In the genomic region with DNA sequence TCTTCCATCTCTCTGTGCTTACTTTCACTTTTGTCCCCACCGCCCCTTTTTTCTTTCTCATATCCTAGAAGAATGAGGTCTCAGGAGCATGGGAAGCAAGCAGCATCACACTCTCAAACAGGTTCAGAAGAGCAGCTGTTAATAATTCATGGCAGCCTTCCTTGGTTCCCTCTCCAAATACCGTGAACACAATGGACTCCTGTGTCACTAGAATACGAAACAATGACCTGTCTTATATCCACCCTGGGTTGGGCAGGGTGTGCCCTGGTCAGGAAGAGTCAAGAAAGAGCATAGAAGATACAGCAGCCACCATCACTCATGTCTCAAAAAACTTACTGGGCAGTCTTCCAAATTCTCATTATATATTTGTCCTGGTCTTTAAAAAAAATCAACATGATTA, we compare ENCODE assay signal across 21 mouse cellular contexts. TPM values are rescaled to one million over a fixed set of nuclear protein-coding genes. Genes with fewer than 3 reads are reported as not detected.
A peak's percentile ranks its signal among the peaks of the same experiment; 100 is the strongest.
DNase-seq lines count a peak whose midpoint lies in the region; ATAC-seq and TF ChIP-seq lines count a peak whose summit lies in the region.
"Had no signal": no experiment of that assay in that cellular context is flagged by ENCODE, and none has a peak within 500 bp of the region (broad histone marks: within the 10 kb centered on the region; RNA-seq: fewer than 3 reads in every experiment).

No protein-coding gene starts in this region.

- no peaks in the 10 kb centered on the region for H3K4me1 ChIP-seq in lung, embryonic 14.5 days (ENCODE audit: insufficient read depth)
- no peaks in the 10 kb centered on the region for H3K4me1 ChIP-seq in liver, embryonic 11.5 days (replicated peaks; ENCODE audit: control insufficient read depth, insufficient read depth, low read length)
- H3K4me1 ChIP-seq: embryonic facial prominence, embryonic 13.5 days; forebrain, embryonic 12.5 days; heart, embryonic 12.5 days had no signal

- H3K27me3 ChIP-seq in lung, embryonic 14.5 days (ENCODE audit: insufficient read depth, low read length) = no peaks in the 10 kb centered on the region
- H3K27me3 ChIP-seq in myocyte (ENCODE audit: control insufficient read depth, insufficient read depth, insufficient read length) = no peaks in the 10 kb centered on the region
- H3K27me3 ChIP-seq in liver, embryonic 11.5 days (replicated peaks; ENCODE audit: control insufficient read depth, insufficient read depth, low read length) = no peaks in the 10 kb centered on the region
- H3K27me3 ChIP-seq: embryonic facial prominence, embryonic 13.5 days; forebrain, embryonic 12.5 days; heart, embryonic 12.5 days; hindbrain, embryonic 12.5 days had no signal

- H3K36me3 ChIP-seq in lung, embryonic 14.5 days (ENCODE audit: insufficient read depth) = no peaks in the 10 kb centered on the region
- H3K36me3 ChIP-seq in myocyte (ENCODE audit: control insufficient read depth, insufficient read depth) = no peaks in the 10 kb centered on the region
- no peaks in the 10 kb centered on the region for H3K36me3 ChIP-seq in liver, embryonic 11.5 days (ENCODE audit: control insufficient read depth, insufficient read depth, low read length)
- H3K36me3 ChIP-seq: embryonic facial prominence, embryonic 13.5 days; forebrain, embryonic 12.5 days; G1E; heart, embryonic 12.5 days; hindbrain, embryonic 12.5 days had no signal

- no peak for TF ChIP-seq CTCF in lung, embryonic 14.5 days (IDR thresholded peaks at IDR 0.05; ENCODE audit: low read depth)

- no peak overlapping the region for H3K4me2 ChIP-seq in lung, embryonic 14.5 days
- H3K4me2 ChIP-seq in myocyte (ENCODE audit: low read depth) = peak overlapping the region; percentile 36
- no peak overlapping the region for H3K4me2 ChIP-seq in liver, embryonic 11.5 days
- H3K4me2 ChIP-seq: embryonic facial prominence, embryonic 13.5 days; forebrain, embryonic 12.5 days; heart, embryonic 12.5 days; hindbrain, embryonic 12.5 days had no signal

- DNase-seq in kidney, adult 9 months = peak; percentile 53
- DNase-seq in kidney, postnatal 10 days = no peak
- peak; percentile 31 for DNase-seq in lung, embryonic 14.5 days
- DNase-seq in lung, postnatal 14 days = no peak
- DNase-seq in Muller cell, postnatal 12 days (ENCODE audit: inconsistent ontology term) = peak; percentile 20
- DNase-seq in liver, embryonic 11.5 days (ENCODE audit: low spot score) = no peak
- DNase-seq: adrenal gland, adult 2 months; adrenal gland, postnatal 25 days; cerebellum, adult 18-20 months; cerebellum, adult 9-11 months; cerebellum, postnatal 36 days; gastrocnemius, postnatal 10 days; heart, postnatal 4 days had no signal

- H3K79me2 ChIP-seq in myocyte (ENCODE audit: control insufficient read depth, insufficient read depth) = no peaks in the 10 kb centered on the region

- H3ac ChIP-seq in myocyte (ENCODE audit: control insufficient read depth, insufficient read length) = no peak overlapping the region

- no peak for TF ChIP-seq POLR2A in myocyte (IDR thresholded peaks at IDR 0.05; ENCODE audit: insufficient read length, low read depth)

- WGBS in lung, embryonic 14.5 days = 42% methylated on average over 3 of the region's 3 CpGs
- WGBS in liver, embryonic 11.5 days = 64% methylated on average over 3 of the region's 3 CpGs

- H3K9me3 ChIP-seq in lung, embryonic 14.5 days (ENCODE audit: low read depth, low read length) = no peaks in the 10 kb centered on the region
- H3K9me3 ChIP-seq in liver, embryonic 11.5 days (ENCODE audit: control insufficient read depth, low read length) = no peaks in the 10 kb centered on the region
- H3K9me3 ChIP-seq: embryonic facial prominence, embryonic 13.5 days; forebrain, embryonic 12.5 days; G1E; heart, embryonic 12.5 days; hindbrain, embryonic 12.5 days had no signal

- no peak overlapping the region for H3K27ac ChIP-seq in lung, embryonic 14.5 days (ENCODE audit: low read depth)
- no peak overlapping the region for H3K27ac ChIP-seq in liver, embryonic 11.5 days (ENCODE audit: low read depth, low read length)
- H3K27ac ChIP-seq: embryonic facial prominence, embryonic 13.5 days; forebrain, embryonic 12.5 days; hindbrain, embryonic 12.5 days had no signal

- no peak overlapping the region for H3K9ac ChIP-seq in lung, embryonic 14.5 days
- no peak overlapping the region for H3K9ac ChIP-seq in liver, embryonic 11.5 days (ENCODE audit: low read depth, low read length)
- H3K9ac ChIP-seq: embryonic facial prominence, embryonic 13.5 days; forebrain, embryonic 12.5 days; heart, embryonic 12.5 days; hindbrain, embryonic 12.5 days had no signal

- no peak for ATAC-seq in lung, embryonic 14.5 days (ENCODE audit: insufficient read depth)
- no peak for ATAC-seq in liver, embryonic 11.5 days (replicated peaks; ENCODE audit: low FRiP score)
- ATAC-seq: forebrain, embryonic 16.5 days; hindbrain, embryonic 16.5 days had no signal

- no peak overlapping the region for H3K4me3 ChIP-seq in lung, embryonic 14.5 days (ENCODE audit: low read depth, low read length)
- no peak overlapping the region for H3K4me3 ChIP-seq in myocyte
- no peak overlapping the region for H3K4me3 ChIP-seq in liver, embryonic 11.5 days (ENCODE audit: low read depth, low read length)
- H3K4me3 ChIP-seq: embryonic facial prominence, embryonic 13.5 days; forebrain, embryonic 12.5 days; heart, embryonic 12.5 days; hindbrain, embryonic 12.5 days had no signal

TF ChIP-seq in myocyte, 11 proteins besides CTCF, POLR2A, EP300 and RAD21:
- TF ChIP-seq MAX (IDR thresholded peaks at IDR 0.05; ENCODE audit: low read depth) (no peak), CEBPB (IDR thresholded peaks at IDR 0.05; ENCODE audit: insufficient read depth, poor library complexity, severe bottlenecking) (no peak), POLR2AphosphoS2 (IDR thresholded peaks at IDR 0.05; ENCODE audit: insufficient read length, low read depth) (no peak), SRF (IDR thresholded peaks at IDR 0.05; ENCODE audit: control insufficient read depth, insufficient read length, low read depth) (no peak), USF1 (IDR thresholded peaks at IDR 0.05; ENCODE audit: low read depth) (no peak), TCF3 (IDR thresholded peaks at IDR 0.05; ENCODE audit: insufficient read length, low read depth) (no peak), E2F4 (IDR thresholded peaks at IDR 0.05; ENCODE audit: insufficient read depth) (no peak), REST (IDR thresholded peaks at IDR 0.05; ENCODE audit: insufficient read depth, insufficient read length) (no peak), MYOG (IDR thresholded peaks at IDR 0.05; ENCODE audit: control insufficient read depth in 1 of 3, insufficient read depth in 1 of 3, insufficient read length in 2 of 3, low read depth in 2 of 3) (no peak), MYOD1 (IDR thresholded peaks at IDR 0.05; ENCODE audit: control insufficient read depth in 1 of 3, insufficient read length in 2 of 3, low read depth in 2 of 3) (no peak), TCF12 (IDR thresholded peaks at IDR 0.05; ENCODE audit: insufficient read depth, poor library complexity, severe bottlenecking) (no peak)

RNA-seq across cellular contexts. Expression of a gene that starts 46.3 kb away (rescaled TPM):
- polyA plus RNA-seq in lung, embryonic 14.5 days (2014; fragmentation: Nextera tagmentation; extraction: Ambion mirVana) = 34.3 and 34.4 TPM in 2 replicates
- polyA plus RNA-seq in myocyte (2012; fragmentation: generic; extraction: Trizol) = 15.1 TPM
- polyA plus RNA-seq in liver, embryonic 11.5 days (2014; fragmentation: Nextera tagmentation; extraction: Ambion mirVana) = 23.6 and 24.3 TPM in 2 replicates

Comparison
In these comparisons a context has a peak if more than half of its experiments do, and no peak if none do; other contexts are left out.
1. DNase-seq: peak in kidney, adult 9 months (single experiment), lung, embryonic 14.5 days (single experiment) and Muller cell, postnatal 12 days (single experiment); none in kidney, postnatal 10 days (single experiment), lung, postnatal 14 days (single experiment) and liver, embryonic 11.5 days (single experiment).